Mouse (Mus musculus) heart, postnatal 0 days (tissue): ENCODE measurements around the gene Cers6. TPM values are rescaled to one million over a fixed set of nuclear protein-coding genes. Genes with fewer than 3 reads are reported as not detected.

Source experiments
- ATAC-seq: fragments of 200-750 bp; cut with Nextera tagmentation; 2 replicates; pipeline ENCODE4 v1.8.0; 2017; ENCODE audit warnings: low read depth, moderate number of reproducible peaks, moderate library complexity; ENCODE audit not compliant: insufficient read depth
- DNase-seq: peaks from one replicate; pipeline ENCODE4 v3.0.0-alpha.2; 2016; ENCODE audit warnings: low spot score
- H3K27ac ChIP-seq: fragments of 300-500 bp; sonication (generic); 2 replicates; pipeline ENCODE4 v1.5.1; 2014; ENCODE audit warnings: low read depth, mild to moderate bottlenecking
- H3K27me3 ChIP-seq: fragments of 300-500 bp; sonication (generic); 2 replicates; pipeline ENCODE4 v1.6.1; 2014; ENCODE audit warnings: low read length, mixed read lengths; ENCODE audit not compliant: control insufficient read depth, insufficient read depth
- H3K36me3 ChIP-seq: fragments of 300-500 bp; sonication (generic); replicated peaks from 2 replicates; pipeline ENCODE4 v1.6.1; 2014; ENCODE audit warnings: low read length, mixed read lengths; ENCODE audit not compliant: control insufficient read depth, insufficient read depth
- H3K4me1 ChIP-seq: fragments of 300-500 bp; sonication (generic); 2 replicates; pipeline ENCODE4 v1.6.1; 2014; ENCODE audit warnings: antibody characterized with exemption; ENCODE audit not compliant: control insufficient read depth, insufficient read depth
- H3K4me2 ChIP-seq: fragments of 300-500 bp; sonication (generic); 2 replicates; pipeline ENCODE4 v1.6.1; 2014; ENCODE audit warnings: low read depth, mild to moderate bottlenecking, low read length, moderate library complexity
- H3K4me3 ChIP-seq: fragments of 300-500 bp; sonication (generic); 2 replicates; pipeline ENCODE4 v1.5.1; 2014; ENCODE audit warnings: low read depth, low read length
- H3K9ac ChIP-seq: fragments of 300-500 bp; sonication (generic); replicated peaks from 2 replicates; pipeline ENCODE4 v1.6.1; 2014; ENCODE audit warnings: low read depth, low read length, mixed read lengths
- H3K9me3 ChIP-seq: fragments of 300-500 bp; sonication (generic); replicated peaks from 2 replicates; pipeline ENCODE4 v1.6.1; 2016; ENCODE audit warnings: low read length; ENCODE audit not compliant: control insufficient read depth
- CTCF ChIP-seq: IDR thresholded peaks from 2 replicates; pipeline ENCODE4 v1.5.1; 2016; ENCODE audit warnings: antibody characterized with exemption, control low read depth, low read depth
- EP300 ChIP-seq: IDR thresholded peaks from 2 replicates; pipeline ENCODE4 v1.6.1; 2016; ENCODE audit warnings: antibody characterized with exemption, low read depth
- WGBS: fragments of 180-500 bp; shearing (Covaris S2); extraction: QIAGEN DNeasy Blood & Tissue Kit; methylation state at CpG from one replicate; pipeline ENCODE4 v1.1.7; 2014; 5-methylcytosine and 5-hydroxymethylcytosine counted together
- polyA plus RNA-seq: library from polyadenylated mRNA; unstranded; fragments of >200 nt; fragmentation: Nextera tagmentation; extraction: Ambion mirVana; gene quantifications from 2 replicates; pipeline ENCODE4 v1.2.1, GENCODE M21; 2015
- total RNA-seq: library from RNA; depleted of rRNA; stranded (reverse); fragments of >200 nt; gene quantifications from 2 replicates; pipeline ENCODE4 v1.2.3, GENCODE M21; 2014; ENCODE audit warnings: low replicate concordance

Cers6 gene
- total and polyA plus RNA-seq, 2 experiments from 2014 or later = 8.5 to 36.0 TPM

DNA sequence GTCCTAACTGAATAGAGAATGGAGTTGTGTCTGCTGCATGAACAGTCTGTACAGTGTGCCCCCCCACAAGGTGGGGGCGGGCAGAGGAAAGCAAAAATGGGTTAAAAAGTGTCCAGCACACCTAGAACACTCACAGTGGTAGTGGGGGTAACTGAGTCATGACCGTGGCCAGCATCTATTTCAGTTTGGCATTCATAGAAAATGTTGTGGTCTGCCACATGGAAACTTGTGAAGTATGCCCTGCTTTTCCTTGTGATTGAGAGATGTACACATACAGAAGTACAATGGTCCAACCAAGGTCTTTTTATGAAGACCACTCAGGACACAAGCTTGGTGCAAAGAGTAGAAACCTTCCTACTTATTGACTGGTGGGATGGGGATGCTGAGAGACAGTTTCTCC is 24.0 kb downstream of the Cers6 start:
- TF ChIP-seq CTCF (no peak), EP300 (no peak)

DNA sequence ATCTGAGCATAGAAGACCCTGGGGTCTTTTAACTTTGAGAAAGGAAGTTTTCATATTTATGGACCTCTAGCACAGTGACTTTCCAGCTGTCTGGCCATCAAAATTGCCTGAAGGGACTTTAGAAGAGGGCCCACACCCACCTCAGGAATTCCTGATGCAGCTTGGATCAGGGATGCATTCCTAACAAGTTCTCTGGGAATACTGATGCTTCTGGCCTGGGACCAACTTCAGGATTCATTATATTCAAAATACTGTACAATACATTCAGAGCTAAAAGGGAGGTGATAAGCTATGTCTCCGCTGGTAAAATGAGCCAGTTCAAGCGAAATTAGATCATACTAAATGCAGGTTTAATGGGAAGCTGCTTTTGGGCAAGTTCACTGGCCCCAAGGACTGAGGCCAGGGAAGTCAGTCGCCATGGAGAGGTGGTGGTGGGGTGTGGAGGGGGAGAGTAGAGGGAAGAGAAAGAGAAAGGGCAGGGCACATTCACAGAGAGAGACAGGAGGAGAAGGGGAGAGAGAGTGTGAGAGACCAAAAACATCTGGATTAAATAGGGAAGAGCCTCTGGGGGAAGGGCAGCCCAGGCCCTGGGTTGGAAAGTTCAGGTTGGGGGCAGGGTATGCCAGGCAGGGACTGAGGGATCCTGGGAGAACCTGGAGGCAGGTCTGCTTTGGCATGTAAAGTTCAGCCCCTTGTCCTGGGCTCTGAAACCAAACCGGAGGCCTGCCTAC is 24.7 kb downstream of the Cers6 start:
- Histone ChIP-seq H3K4me2 (no peak overlapping the region), H3K36me3 (no peaks in the 10 kb centered on the region), H3K9ac (no peak overlapping the region), H3K27me3 (no peaks in the 10 kb centered on the region), H3K4me3 (no peak overlapping the region), H3K9me3 (no peaks in the 10 kb centered on the region), H3K4me1 (0 out of 2 replicates have a peak, but pooled peaks cover 7% of the 10 kb centered on the region), H3K27ac (no peak overlapping the region)
- DNase-seq (peak; percentile 20), ATAC-seq (no peak; the same call in 1 of the 2 replicates)
- WGBS = 53% methylated on average over 4 of the region's 4 CpGs
- no peak for TF ChIP-seq EP300
- TF ChIP-seq CTCF = no peak

More for the DNA sequence above, 24.0 kb downstream of the Cers6 start:
- DNase-seq (no peak), ATAC-seq (no peak)
- H3K9ac ChIP-seq = no peak overlapping the region
- WGBS = 94% methylated on average over 2 of the region's 2 CpGs
- H3K9me3 ChIP-seq = no peaks in the 10 kb centered on the region
- H3K27me3 ChIP-seq = no peaks in the 10 kb centered on the region
- no peak overlapping the region for H3K4me3 ChIP-seq
- no peak overlapping the region for H3K27ac ChIP-seq
- no peaks in the 10 kb centered on the region for H3K36me3 ChIP-seq
- 0 out of 2 replicates have a peak, but pooled peaks cover 7% of the 10 kb centered on the region for H3K4me1 ChIP-seq
- H3K4me2 ChIP-seq = no peak overlapping the region

DNA sequence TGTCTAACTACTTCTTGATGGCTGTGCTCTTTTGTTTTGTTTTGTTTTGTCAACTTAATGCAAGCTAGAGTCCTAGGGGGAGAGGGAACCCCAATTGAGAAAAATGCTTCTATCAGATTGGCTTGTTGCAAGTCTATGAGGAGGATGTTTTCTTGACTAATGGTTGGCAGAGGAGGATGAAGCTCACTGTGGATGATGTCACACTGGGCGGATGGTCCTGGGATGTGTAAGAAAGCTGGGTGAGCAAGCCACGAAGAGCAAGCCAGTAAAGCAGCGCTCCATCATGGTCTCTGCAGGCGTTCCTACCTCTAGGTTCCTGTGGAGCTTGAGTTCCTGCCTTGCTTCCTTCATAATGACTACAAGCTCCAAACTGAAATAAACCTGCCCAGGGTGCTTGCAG is 25.4 kb downstream of the Cers6 start:
- H3K9ac ChIP-seq = no peak overlapping the region
- H3K4me1 ChIP-seq = 0 out of 2 replicates have a peak, but pooled peaks cover 7% of the 10 kb centered on the region
- H3K36me3 ChIP-seq = no peaks in the 10 kb centered on the region
- DNase-seq = no peak
- no peak for ATAC-seq
- H3K27me3 ChIP-seq = no peaks in the 10 kb centered on the region
- WGBS = 88% methylated on average over 4 of the region's 4 CpGs
- no peak overlapping the region for H3K4me3 ChIP-seq
- H3K9me3 ChIP-seq = no peaks in the 10 kb centered on the region
- no peak for TF ChIP-seq CTCF
- TF ChIP-seq EP300 = no peak
- no peak overlapping the region for H3K27ac ChIP-seq
- no peak overlapping the region for H3K4me2 ChIP-seq

DNA sequence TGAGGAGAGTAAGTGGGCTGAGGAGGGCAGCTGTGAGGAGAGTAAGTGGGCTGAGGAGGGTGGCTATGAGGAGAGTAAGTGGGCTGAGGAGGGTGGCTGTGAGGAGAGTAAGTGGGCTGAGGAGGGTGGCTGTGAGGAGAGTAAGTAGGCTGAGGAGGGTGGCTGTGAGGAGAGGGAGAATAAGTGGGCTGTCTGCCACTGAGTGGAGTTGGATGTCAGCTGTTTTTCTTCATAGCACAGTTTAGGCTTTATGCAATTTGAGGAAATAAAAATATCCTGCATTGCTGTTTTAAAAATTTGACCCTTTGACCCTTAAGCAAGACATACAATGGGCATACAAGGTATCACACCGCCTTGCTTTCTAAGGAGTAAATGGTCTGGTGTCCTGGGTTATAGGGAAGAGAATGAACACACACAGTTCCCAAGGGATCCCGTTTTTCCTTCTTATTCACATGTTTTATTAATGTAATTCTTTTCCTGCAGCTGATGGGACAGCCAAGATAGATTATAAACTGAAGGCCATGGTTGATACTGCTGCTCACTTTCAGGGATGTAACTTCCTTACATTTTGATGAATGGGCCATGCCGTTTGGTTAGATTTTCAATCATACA is 27.0 kb downstream of the Cers6 start:
- 0 out of 2 replicates have a peak, but pooled peaks cover 7% of the 10 kb centered on the region for H3K4me1 ChIP-seq
- no peak overlapping the region for H3K9ac ChIP-seq
- H3K4me2 ChIP-seq = no peak overlapping the region
- H3K27me3 ChIP-seq = no peaks in the 10 kb centered on the region
- no peak for ATAC-seq
- H3K27ac ChIP-seq = no peak overlapping the region
- TF ChIP-seq EP300 (no peak), CTCF (no peak)
- no peaks in the 10 kb centered on the region for H3K36me3 ChIP-seq
- WGBS = 73% methylated on average over 3 of the region's 3 CpGs
- no peak overlapping the region for H3K4me3 ChIP-seq
- H3K9me3 ChIP-seq = no peaks in the 10 kb centered on the region
- no peak for DNase-seq

DNA sequence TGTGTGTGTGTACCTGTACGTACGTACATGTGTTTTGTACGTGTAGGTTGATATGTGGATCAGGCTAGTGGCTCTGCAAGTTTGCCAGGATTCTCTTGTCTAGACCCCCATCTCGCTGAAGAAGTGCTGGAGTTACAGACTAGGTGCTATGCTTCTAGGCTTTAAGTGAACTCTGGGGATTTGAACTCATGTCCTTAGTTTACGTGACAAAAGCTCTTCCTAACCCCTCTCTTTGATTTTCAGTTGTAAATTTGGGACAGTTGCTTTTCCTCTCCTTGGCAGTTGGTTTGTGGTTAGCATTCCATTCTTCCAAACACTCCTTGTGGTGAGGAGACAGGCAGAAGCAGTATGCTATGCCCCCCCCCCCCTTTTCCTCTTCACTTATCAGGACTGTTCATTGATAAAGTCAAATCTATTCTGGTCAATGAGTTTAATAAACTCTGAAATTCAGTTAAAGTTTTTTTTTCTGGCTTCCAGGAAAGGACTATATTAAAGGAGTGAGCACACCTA is 28.5 kb downstream of the Cers6 start:
- Histone ChIP-seq H3K27me3 (no peaks in the 10 kb centered on the region), H3K4me1 (0 out of 2 replicates have a peak, but pooled peaks cover 7% of the 10 kb centered on the region), H3K4me2 (no peak overlapping the region), H3K9ac (no peak overlapping the region), H3K27ac (no peak overlapping the region), H3K9me3 (no peaks in the 10 kb centered on the region), H3K4me3 (no peak overlapping the region), H3K36me3 (no peaks in the 10 kb centered on the region)
- WGBS = 77% methylated on average over 5 of the region's 5 CpGs
- ATAC-seq (no peak), DNase-seq (no peak)
- TF ChIP-seq CTCF = no peak
- TF ChIP-seq EP300 = no peak
